ENCODE assay signal across 14 mouse cellular contexts in the genomic region with DNA sequence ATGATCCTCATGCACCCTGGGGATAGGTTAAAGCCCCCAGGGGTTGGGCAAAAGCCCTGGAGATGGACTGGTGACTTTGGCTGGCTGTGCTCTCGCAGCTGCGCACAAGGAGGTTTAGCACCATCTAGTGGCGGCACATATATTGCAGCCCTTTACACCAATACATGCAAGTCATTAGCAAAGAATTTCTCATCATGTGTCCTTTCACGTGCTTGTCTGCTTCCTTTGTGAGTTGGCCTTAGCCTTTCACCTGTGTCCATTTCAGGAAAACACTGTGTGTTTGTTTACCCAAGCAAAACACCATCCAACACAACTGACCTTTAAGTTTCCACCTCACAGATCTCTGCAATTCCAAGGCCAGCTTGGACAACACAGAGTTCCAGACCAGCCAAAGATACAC. TPM values are rescaled to one million over a fixed set of nuclear protein-coding genes. Genes with fewer than 3 reads are reported as not detected.
DNase-seq lines count a peak whose midpoint lies in the region; ATAC-seq lines count a peak whose summit lies in the region.
"Not testable (repeated sequence)": the region's sequence is repeated elsewhere in the genome, so short reads cannot be mapped to it uniquely, and the experiment has no call there.
"Had no signal": no experiment of that assay in that cellular context is flagged by ENCODE, and none has a peak within 500 bp of the region (broad histone marks: within the 10 kb centered on the region; RNA-seq: fewer than 3 reads in every experiment).

No protein-coding gene starts in this region.

- H3K9me3 ChIP-seq in forebrain, embryonic 14.5 days (replicated peaks; ENCODE audit: control insufficient read depth, low read length): not testable (repeated sequence)

- intact Hi-C loops in left cerebral cortex, postnatal 14 days (cut with DNase I): not testable (repeated sequence)

- H3K4me1 ChIP-seq in forebrain, embryonic 14.5 days (ENCODE audit: control insufficient read depth, insufficient read depth, low read length): not testable (repeated sequence)

- H3K27me3 ChIP-seq in forebrain, embryonic 14.5 days (replicated peaks; ENCODE audit: control insufficient read depth, insufficient read depth, low read length): not testable (repeated sequence)

- H3K27ac ChIP-seq in forebrain, embryonic 14.5 days (ENCODE audit: low read depth, low read length): not testable (repeated sequence)

- not testable (repeated sequence) for H3K4me2 ChIP-seq in forebrain, embryonic 14.5 days (ENCODE audit: low read length)

- not testable (repeated sequence) for H3K36me3 ChIP-seq in forebrain, embryonic 14.5 days (ENCODE audit: control insufficient read depth, insufficient read depth, low read length)

- WGBS in forebrain, embryonic 14.5 days: 26% methylated on average over 4 of the region's 4 CpGs

- H3K4me3 ChIP-seq in forebrain, embryonic 14.5 days (ENCODE audit: low read depth, low read length): not testable (repeated sequence)

- not testable (repeated sequence) for ATAC-seq in forebrain, embryonic 14.5 days
- 0 out of 2 replicates have a peak, but pooled peaks have one; percentile 61 for ATAC-seq in megakaryocyte progenitor cell, adult 5-6 weeks (replicated peaks; ENCODE audit: poor library complexity)

- DNase-seq in 416B (ENCODE audit: low read depth): peak; percentile 21
- peak; percentile 70 to 72 for DNase-seq in adrenal gland, postnatal 36 days
- peak; percentile 51 for DNase-seq in forebrain, embryonic 14.5 days (ENCODE audit: low spot score)
- peak; percentile 48 for DNase-seq in heart, adult 8-10 months (ENCODE audit: low spot score)
- DNase-seq in kidney, postnatal 14 days: peak; percentile 47
- peak; percentile 55 to 73 for DNase-seq in left cerebral cortex, postnatal 14 days (ENCODE audit: low spot score in 2 of 2)
- peak; percentile 58 to 61 for DNase-seq in spleen, postnatal 36 days (ENCODE audit: low spot score in 2 of 2)

- not testable (repeated sequence) for H3K9ac ChIP-seq in forebrain, embryonic 14.5 days (ENCODE audit: low read length)

RNA-seq across cellular contexts. Expression of a gene that starts 8.1 kb away (rescaled TPM):
- total RNA-seq in adrenal gland, postnatal 36 days (2021): not detected
- polyA plus RNA-seq in forebrain, embryonic 14.5 days (2014; fragmentation: Nextera tagmentation; extraction: Ambion mirVana): not detected in 2 replicates
- not detected for total RNA-seq in heart, adult 8-10 months (2022)
- total RNA-seq in left cerebral cortex, postnatal 14 days (2021): not detected
- not detected in 2 replicates for total RNA-seq in megakaryocyte progenitor cell, adult 5-6 weeks (2015)
- total RNA-seq in megakaryocyte progenitor cell, adult 5-6 weeks (2017): not detected in 2 replicates
- total RNA-seq: heart, postnatal 25 days; layer of hippocampus, postnatal 25 days had no signal
- polyA plus RNA-seq: cortical plate, adult 2 months; forebrain, embryonic 12.5 days; macrophage; neural tube, embryonic 12.5 days had no signal

RNA-seq across cellular contexts. Expression of a gene that starts 23.5 kb away (rescaled TPM):
- 1 to 10 TPM; 4.8 to 6.0 TPM for total RNA-seq in adrenal gland, postnatal 36 days (2021)
- 0.12 and 0.23 TPM in 2 replicates for polyA plus RNA-seq in forebrain, embryonic 14.5 days (2014; fragmentation: Nextera tagmentation; extraction: Ambion mirVana)
- 1 to 10 TPM in 2 of 4 experiments, under 1 TPM in 2; 0.25 to 1.2 (median 0.84) TPM for total RNA-seq in heart, adult 8-10 months (2022)
- total RNA-seq in left cerebral cortex, postnatal 14 days (2021): not detected
- 6.5 and 10.8 TPM in 2 replicates for total RNA-seq in megakaryocyte progenitor cell, adult 5-6 weeks (2015)
- total RNA-seq in megakaryocyte progenitor cell, adult 5-6 weeks (2017): 2.0 and 5.6 TPM in 2 replicates
- total RNA-seq: layer of hippocampus, postnatal 25 days had no signal

RNA-seq across cellular contexts. Expression of a gene that starts 50.1 kb away (rescaled TPM):
- not detected for total RNA-seq in adrenal gland, postnatal 36 days (2021)
- not detected in 2 replicates for polyA plus RNA-seq in forebrain, embryonic 14.5 days (2014; fragmentation: Nextera tagmentation; extraction: Ambion mirVana)
- total RNA-seq in heart, adult 8-10 months (2022): not detected
- total RNA-seq in left cerebral cortex, postnatal 14 days (2021): not detected
- total RNA-seq in megakaryocyte progenitor cell, adult 5-6 weeks (2015): not detected in 2 replicates
- total RNA-seq in megakaryocyte progenitor cell, adult 5-6 weeks (2017): not detected in 2 replicates
- total RNA-seq: heart, postnatal 25 days; layer of hippocampus, postnatal 25 days had no signal
- polyA plus RNA-seq: cortical plate, adult 2 months; forebrain, embryonic 12.5 days; macrophage; neural tube, embryonic 12.5 days had no signal

Comparison
In these comparisons a context has a peak if more than half of its experiments do, and no peak if none do; other contexts are left out.
1. DNase-seq: peak in every context shown above with its lines; median percentile 71 in adrenal gland, postnatal 36 days; 64 in left cerebral cortex, postnatal 14 days; 60 in spleen, postnatal 36 days; 51 in forebrain, embryonic 14.5 days; 48 in heart, adult 8-10 months; 47 in kidney, postnatal 14 days; 21 in 416B.